ENCODE assay signal across 22 mouse cellular contexts in the genomic region with DNA sequence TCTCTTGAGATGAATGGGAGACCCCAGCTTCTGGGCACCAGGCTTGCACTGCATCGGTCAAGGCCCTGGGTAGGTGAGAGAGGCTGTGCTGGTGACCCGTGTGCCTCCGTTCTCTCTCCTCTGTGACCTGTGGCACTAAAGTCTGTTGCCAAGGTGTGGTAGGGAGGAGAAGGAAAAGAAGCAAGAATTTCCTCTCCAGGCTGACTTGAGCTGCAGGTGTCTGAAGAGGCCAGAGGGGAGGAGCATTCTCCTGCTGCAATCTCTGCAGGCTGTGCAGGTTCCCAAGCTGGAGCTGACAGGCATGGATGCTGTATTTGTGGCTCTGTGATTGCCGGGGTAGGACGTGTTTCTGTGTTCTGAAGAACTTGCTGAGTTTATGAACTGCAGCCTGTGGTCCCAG.
DNase-seq lines count a peak whose midpoint lies in the region; ATAC-seq lines count a peak whose summit lies in the region.
"Had no signal": no experiment of that assay in that cellular context is flagged by ENCODE, and none has a peak within 500 bp of the region (broad histone marks: within the 10 kb centered on the region; RNA-seq: fewer than 3 reads in every experiment).

No protein-coding gene starts in this region.

- H3K4me1 ChIP-seq in embryonic facial prominence, embryonic 15.5 days = peaks cover 53% of the 10 kb centered on the region
- H3K4me1 ChIP-seq in embryonic facial prominence, embryonic 10.5 days = peaks cover 47% of the 10 kb centered on the region
- H3K4me1 ChIP-seq in lung, embryonic 15.5 days = peaks cover 48% of the 10 kb centered on the region
- peaks cover 11% of the 10 kb centered on the region for H3K4me1 ChIP-seq in stomach, embryonic 16.5 days (ENCODE audit: control insufficient read depth, insufficient read depth, low read length)
- H3K4me1 ChIP-seq in forebrain, embryonic 10.5 days = peaks cover 49% of the 10 kb centered on the region
- H3K4me1 ChIP-seq: liver, embryonic 13.5 days had no signal

- no peaks in the 10 kb centered on the region for H3K27me3 ChIP-seq in embryonic facial prominence, embryonic 15.5 days
- no peaks in the 10 kb centered on the region for H3K27me3 ChIP-seq in embryonic facial prominence, embryonic 10.5 days (replicated peaks; ENCODE audit: low read depth, poor library complexity, severe bottlenecking)
- no peaks in the 10 kb centered on the region for H3K27me3 ChIP-seq in lung, embryonic 15.5 days
- no peaks in the 10 kb centered on the region for H3K27me3 ChIP-seq in stomach, embryonic 16.5 days (ENCODE audit: control insufficient read depth, insufficient read depth, low read length)
- no peaks in the 10 kb centered on the region for H3K27me3 ChIP-seq in forebrain, embryonic 10.5 days (ENCODE audit: poor library complexity, severe bottlenecking)
- H3K27me3 ChIP-seq: embryonic facial prominence, embryonic 13.5 days; hindbrain, embryonic 12.5 days; kidney, embryonic 15.5 days; limb, embryonic 13.5 days; liver, embryonic 13.5 days; neural tube, embryonic 12.5 days had no signal

- DNase-seq in embryonic facial prominence, embryonic 10.5 days (ENCODE audit: low spot score) = no peak
- DNase-seq in R1 (ENCODE audit: low read depth, low spot score) = peak; percentile 64
- DNase-seq in spleen, adult 18-20 months = no peak
- no peak for DNase-seq in thymus, postnatal 0 days (ENCODE audit: low spot score)
- no peak for DNase-seq in forebrain, embryonic 10.5 days (ENCODE audit: extremely low spot score, low spot score)
- DNase-seq: adrenal gland, postnatal 10 days; cerebellum, postnatal 10 days; forebrain, postnatal 0 days; heart, postnatal 10 days; liver, embryonic 13.5 days had no signal

- no peak overlapping the region for H3K4me3 ChIP-seq in embryonic facial prominence, embryonic 15.5 days (replicated peaks)
- no peak overlapping the region for H3K4me3 ChIP-seq in embryonic facial prominence, embryonic 10.5 days
- no peak overlapping the region for H3K4me3 ChIP-seq in lung, embryonic 15.5 days
- no peak overlapping the region for H3K4me3 ChIP-seq in stomach, embryonic 16.5 days (replicated peaks; ENCODE audit: low read length)
- no peak overlapping the region for H3K4me3 ChIP-seq in forebrain, embryonic 10.5 days
- H3K4me3 ChIP-seq: embryonic facial prominence, embryonic 13.5 days; hindbrain, embryonic 12.5 days; kidney, embryonic 15.5 days; limb, embryonic 13.5 days; liver, embryonic 13.5 days; midbrain, embryonic 13.5 days; neural tube, embryonic 12.5 days had no signal

- no peak overlapping the region for H3K9ac ChIP-seq in embryonic facial prominence, embryonic 15.5 days
- no peak overlapping the region for H3K9ac ChIP-seq in lung, embryonic 15.5 days
- no peak overlapping the region for H3K9ac ChIP-seq in stomach, embryonic 16.5 days (ENCODE audit: low read length)
- H3K9ac ChIP-seq: embryonic facial prominence, embryonic 13.5 days; forebrain, postnatal 0 days; hindbrain, embryonic 12.5 days; kidney, embryonic 15.5 days; limb, embryonic 13.5 days; liver, embryonic 13.5 days; midbrain, embryonic 13.5 days; neural tube, embryonic 12.5 days had no signal

- no peak for ATAC-seq in embryonic facial prominence, embryonic 15.5 days (ENCODE audit: insufficient number of reproducible peaks, low FRiP score, low TSS enrichment, low read depth)
- ATAC-seq in lung, embryonic 15.5 days (ENCODE audit: borderline replicate concordance, extremely low read depth, low FRiP score, low TSS enrichment) = peak; percentile 34
- ATAC-seq in stomach, embryonic 16.5 days (ENCODE audit: insufficient read depth, low FRiP score) = peak; percentile 44
- ATAC-seq: CD4-positive, CD25-positive, alpha-beta regulatory T cell, adult 4 months; forebrain, postnatal 0 days; inflammation-experienced regulatory T-cells, adult 6 months; midbrain, embryonic 13.5 days had no signal

- H3K9me3 ChIP-seq in embryonic facial prominence, embryonic 15.5 days (replicated peaks) = no peaks in the 10 kb centered on the region
- no peaks in the 10 kb centered on the region for H3K9me3 ChIP-seq in embryonic facial prominence, embryonic 10.5 days
- H3K9me3 ChIP-seq in lung, embryonic 15.5 days = no peaks in the 10 kb centered on the region
- H3K9me3 ChIP-seq in stomach, embryonic 16.5 days (replicated peaks; ENCODE audit: control insufficient read depth, low read length) = no peaks in the 10 kb centered on the region
- no peaks in the 10 kb centered on the region for H3K9me3 ChIP-seq in forebrain, embryonic 10.5 days
- H3K9me3 ChIP-seq: embryonic facial prominence, embryonic 13.5 days; hindbrain, embryonic 12.5 days; kidney, embryonic 15.5 days; limb, embryonic 13.5 days; liver, embryonic 13.5 days; midbrain, embryonic 13.5 days; neural tube, embryonic 12.5 days had no signal

- H3K4me2 ChIP-seq in embryonic facial prominence, embryonic 15.5 days (replicated peaks) = no peak overlapping the region
- no peak overlapping the region for H3K4me2 ChIP-seq in lung, embryonic 15.5 days
- H3K4me2 ChIP-seq in stomach, embryonic 16.5 days (ENCODE audit: low read depth, low read length) = no peak overlapping the region
- H3K4me2 ChIP-seq: embryonic facial prominence, embryonic 13.5 days; heart, embryonic 11.5 days; hindbrain, embryonic 12.5 days; kidney, embryonic 15.5 days; limb, embryonic 13.5 days; liver, embryonic 13.5 days; midbrain, embryonic 13.5 days; neural tube, embryonic 12.5 days had no signal

- H3K27ac ChIP-seq in embryonic facial prominence, embryonic 15.5 days (replicated peaks) = peak overlapping the region; percentile 58
- no peak overlapping the region for H3K27ac ChIP-seq in embryonic facial prominence, embryonic 10.5 days (replicated peaks)
- H3K27ac ChIP-seq in lung, embryonic 15.5 days = peak overlapping the region; percentile 74
- peak overlapping the region; percentile 73 for H3K27ac ChIP-seq in stomach, embryonic 16.5 days (ENCODE audit: low read length)
- H3K27ac ChIP-seq in forebrain, embryonic 10.5 days = no peak overlapping the region
- H3K27ac ChIP-seq: embryonic facial prominence, embryonic 13.5 days; hindbrain, embryonic 12.5 days; kidney, embryonic 15.5 days; limb, embryonic 13.5 days; liver, embryonic 13.5 days; midbrain, embryonic 13.5 days; neural tube, embryonic 12.5 days had no signal

- peaks cover 7% of the 10 kb centered on the region; the same call in 1 of the 2 replicates for H3K36me3 ChIP-seq in embryonic facial prominence, embryonic 15.5 days
- H3K36me3 ChIP-seq in embryonic facial prominence, embryonic 10.5 days (replicated peaks) = peaks cover 57% of the 10 kb centered on the region
- peaks cover 10% of the 10 kb centered on the region for H3K36me3 ChIP-seq in lung, embryonic 15.5 days
- H3K36me3 ChIP-seq in stomach, embryonic 16.5 days (ENCODE audit: control insufficient read depth, insufficient read depth, low read length) = no peaks in the 10 kb centered on the region
- H3K36me3 ChIP-seq in forebrain, embryonic 10.5 days (replicated peaks) = peaks cover 31% of the 10 kb centered on the region
- H3K36me3 ChIP-seq: hindbrain, embryonic 12.5 days; liver, embryonic 13.5 days; midbrain, embryonic 13.5 days had no signal

- WGBS in embryonic facial prominence, embryonic 15.5 days = 75% methylated on average over 5 of the region's 5 CpGs
- 88% methylated on average over 5 of the region's 5 CpGs for WGBS in embryonic facial prominence, embryonic 10.5 days
- 44% methylated on average over 5 of the region's 5 CpGs for WGBS in lung, embryonic 15.5 days
- 62% methylated on average over 5 of the region's 5 CpGs for WGBS in stomach, embryonic 16.5 days
- 83% methylated on average over 5 of the region's 5 CpGs for WGBS in forebrain, embryonic 10.5 days

Comparison
In these comparisons a context has a peak if more than half of its experiments do, and no peak if none do; other contexts are left out.
1. H3K27ac ChIP-seq: peak in embryonic facial prominence, embryonic 15.5 days (single experiment), lung, embryonic 15.5 days (single experiment) and stomach, embryonic 16.5 days (single experiment); none in embryonic facial prominence, embryonic 10.5 days (single experiment) and forebrain, embryonic 10.5 days (single experiment).